Mouse (Mus musculus) kidney, adult 2 months (tissue): ENCODE data around the gene Dicer1.

Experiments
- CTCF ChIP-seq: fragments of 200-500 bp; conservative IDR thresholded peaks from 2 replicates; pipeline ENCODE4 v1.5.1; 2011; ENCODE audit warnings: low read depth, mild to moderate bottlenecking, control low read depth, low read length, moderate library complexity, mixed read lengths; ENCODE audit not compliant: insufficient read depth, insufficient read length
- POLR2A ChIP-seq: fragments of 200-500 bp; IDR thresholded peaks from one replicate; pipeline ENCODE4 v1.6.1; 2011; ENCODE audit warnings: low read depth, low read length, control low read depth

- no peak for TF ChIP-seq POLR2A
- TF ChIP-seq CTCF = no peak
Measured at GRCm38 (mm10) chr12:104679819-104680132, 72.0 kb downstream of the Dicer1 start.
